Mouse (Mus musculus) frontal cortex, postnatal 36 days (tissue): ENCODE results near the gene Fads3.

Experiments
- DNase-seq, 2 experiments: peaks; one replicate each; pipeline ENCODE4 v3.0.0; 2022; ENCODE audit warnings: low spot score in 2 of 2

Fads3 gene

GRCm38 (mm10) chr19:10041388-10042148 is at the start of gene Fads3:
Gene Fads3 (plus strand): TSS chr19:10041569.
- peak; percentile 67 to 77 for DNase-seq

- no peak for DNase-seq
Measured at GRCm38 (mm10) chr19:9992011-9992958, 49.1 kb upstream of the Fads3 start.

GRCm38 (mm10) chr19:9993036-9993656 is 48.2 kb upstream of the Fads3 start:
- DNase-seq, result peak; percentile 70 to 74

- DNase-seq, result no peak
Measured at GRCm38 (mm10) chr19:9997204-9998062, 43.9 kb upstream of the Fads3 start.

DNA sequence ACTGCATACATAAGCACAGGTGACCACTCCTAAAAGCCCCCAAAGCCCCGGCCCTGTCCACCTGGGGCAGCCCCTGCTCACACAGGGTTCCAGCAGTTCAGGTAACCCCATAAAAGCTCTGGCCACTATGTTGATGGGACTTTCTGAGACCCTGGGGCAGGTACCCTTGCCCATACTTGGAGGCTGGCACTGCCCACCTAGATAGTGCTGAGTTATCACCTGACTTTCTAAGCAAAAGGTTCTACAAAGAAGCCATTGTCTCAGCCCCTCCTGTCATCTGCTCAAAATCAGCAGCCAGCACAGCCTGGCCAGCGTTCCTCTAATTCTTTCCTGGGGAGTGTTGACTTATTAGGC is 43.3 kb upstream of the Fads3 start:
- no peak for DNase-seq

GRCm38 (mm10) chr19:9998736-9999486 is 42.5 kb upstream of the Fads3 start:
- no peak for DNase-seq

DNA sequence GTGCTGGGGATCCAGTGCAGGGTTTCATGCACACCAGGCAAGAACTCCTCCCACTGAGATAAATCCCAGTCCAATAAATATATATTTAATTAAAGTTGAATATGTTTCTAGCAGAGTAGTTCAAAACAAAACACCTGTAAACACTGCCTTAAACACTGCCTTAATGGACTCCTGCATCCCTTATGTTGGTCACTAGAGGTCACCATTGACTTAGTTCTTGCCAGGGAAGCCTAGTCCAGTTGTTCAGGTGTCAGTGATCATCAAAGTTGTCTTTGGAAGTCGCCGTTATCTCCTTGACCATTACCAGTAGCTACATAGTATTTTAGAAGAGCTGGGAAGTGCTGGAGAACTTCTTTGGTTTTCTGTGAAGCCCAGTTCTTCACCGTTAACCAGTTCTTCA is 41.0 kb upstream of the Fads3 start:
- peak in 1 of 2 experiments; percentile 54 for DNase-seq

GRCm38 (mm10) chr19:10001206-10001969 is 40.0 kb upstream of the Fads3 start, which contains the start of the genes Best1 and Rab3il1:
Gene Best1 (minus strand): TSS chr19:10001633.
Gene Rab3il1 (plus strand): TSS chr19:10001669.
- DNase-seq, result no peak

DNA sequence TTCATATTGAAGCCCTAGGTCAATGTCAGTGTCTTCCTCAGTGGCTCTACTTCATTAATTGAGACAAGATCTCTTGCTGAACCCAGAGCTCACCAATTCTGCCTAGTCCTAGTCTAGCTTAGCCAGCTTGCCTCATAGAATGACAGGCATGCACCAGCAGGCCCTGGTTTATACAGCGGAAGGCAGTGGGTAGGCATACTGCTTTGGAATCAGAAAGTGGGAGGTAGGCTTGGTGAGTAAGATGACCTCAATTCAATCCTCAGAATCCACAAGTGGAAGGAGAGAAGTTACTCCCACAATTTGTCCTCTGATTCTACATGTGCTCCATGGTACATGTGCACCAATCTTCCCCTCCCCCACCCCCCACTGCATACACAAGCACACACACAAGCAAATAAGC is 37.7 kb upstream of the Fads3 start:
- no peak for DNase-seq

DNA sequence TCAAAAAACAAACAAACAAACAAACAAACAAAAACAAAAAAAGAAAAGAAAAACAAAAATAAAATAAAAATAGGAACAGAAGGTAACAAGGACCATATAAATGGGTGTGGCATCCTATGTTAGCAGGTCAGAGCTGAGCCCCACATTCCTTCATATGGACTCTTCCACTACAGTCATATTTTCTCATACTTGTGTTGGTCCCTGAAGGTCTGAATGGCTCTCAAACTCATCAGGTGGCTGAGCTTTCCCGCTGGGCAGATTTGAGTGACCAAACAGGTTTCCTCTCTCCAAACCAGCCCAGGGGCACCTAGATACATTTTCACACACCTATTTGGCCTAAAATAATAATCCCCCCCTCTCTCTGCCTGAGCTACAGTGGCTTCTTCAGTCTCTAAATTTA is 30.0 kb upstream of the Fads3 start:
- no peak for DNase-seq

DNA sequence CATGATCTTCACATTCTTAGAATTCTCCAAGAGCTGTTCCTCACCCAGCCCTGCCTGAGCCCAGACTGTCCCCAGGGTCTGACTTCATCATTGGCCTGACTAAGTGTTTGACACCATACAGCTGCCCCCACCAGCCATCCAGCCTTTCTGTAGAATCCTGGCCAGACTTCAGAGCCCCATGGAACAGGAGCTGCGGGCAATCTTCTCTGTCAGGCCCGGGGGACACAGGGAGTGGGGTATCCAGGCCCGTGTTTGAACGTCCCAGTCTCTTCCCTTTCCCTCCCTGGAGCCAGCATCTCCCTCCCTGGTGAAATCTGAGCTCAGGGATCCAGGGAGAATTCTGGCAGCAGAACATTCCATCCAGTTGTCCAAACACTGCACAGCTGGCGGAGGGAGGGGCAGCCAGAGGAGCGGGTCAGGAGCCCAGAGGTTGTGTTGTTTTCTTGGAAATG is 28.5 kb upstream of the Fads3 start:
- no peak for DNase-seq

DNA sequence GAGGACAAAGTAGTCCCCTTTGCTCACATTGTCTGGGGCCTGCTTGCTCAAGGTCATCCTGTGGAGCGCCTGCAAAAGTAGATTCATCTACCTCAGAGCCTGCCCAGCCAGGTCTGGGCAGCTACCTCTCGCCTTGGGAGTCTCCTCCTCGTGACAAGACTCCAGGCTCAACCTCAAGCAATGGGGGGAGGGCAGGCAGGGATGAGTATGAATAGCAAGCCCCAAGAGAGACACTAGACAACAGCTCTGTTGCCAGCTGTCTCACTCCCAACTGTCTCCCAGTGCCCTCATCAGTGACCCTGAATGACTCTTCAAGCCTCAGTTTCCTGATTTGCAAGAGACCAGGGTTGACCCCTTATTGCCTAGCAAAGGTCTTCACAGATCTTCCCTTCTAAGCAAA is 28.0 kb upstream of the Fads3 start:
- no peak for DNase-seq

DNA sequence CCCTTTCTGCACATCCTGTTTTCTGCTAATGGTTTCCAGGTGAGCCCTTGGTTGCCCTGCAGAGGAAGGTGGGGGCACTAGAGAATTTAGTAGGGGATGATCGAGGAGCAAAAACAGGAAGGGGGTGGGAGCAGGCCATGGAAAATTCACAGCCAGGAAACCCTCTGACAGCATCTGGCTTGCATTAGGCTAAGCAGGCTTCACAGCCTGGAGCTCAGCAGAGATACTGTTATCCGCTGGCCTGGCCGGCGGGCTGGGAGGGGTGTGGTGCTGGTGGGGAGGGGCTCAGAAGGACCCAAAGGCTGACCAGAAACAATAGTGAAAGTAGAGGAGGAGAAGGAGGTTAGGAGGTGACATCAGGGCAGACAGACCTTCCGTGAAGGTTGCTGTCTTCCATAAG is 27.5 kb upstream of the Fads3 start:
- no peak for DNase-seq

- DNase-seq, result no peak
Measured at GRCm38 (mm10) chr19:10014824-10015223, 26.5 kb upstream of the Fads3 start.

DNA sequence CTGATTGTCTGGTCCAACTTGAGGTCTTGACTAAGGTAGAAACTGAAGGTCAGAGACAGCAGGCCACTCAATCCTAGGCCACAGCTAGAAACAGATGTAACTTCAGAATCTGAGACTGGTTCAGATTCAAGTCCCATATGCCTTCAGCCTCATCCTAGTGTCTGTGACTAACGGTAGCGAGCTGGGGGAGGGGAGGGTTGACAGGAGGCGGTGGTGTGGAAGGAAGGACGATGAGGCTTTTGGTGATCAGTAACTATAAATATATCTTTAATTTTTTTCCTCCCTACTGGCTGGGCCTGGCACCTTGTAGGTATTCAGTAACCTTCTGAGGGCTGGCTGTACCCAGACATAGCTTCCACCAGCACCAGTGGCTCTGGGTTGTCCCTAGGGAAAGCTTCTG is 25.9 kb upstream of the Fads3 start:
- no peak for DNase-seq

DNA sequence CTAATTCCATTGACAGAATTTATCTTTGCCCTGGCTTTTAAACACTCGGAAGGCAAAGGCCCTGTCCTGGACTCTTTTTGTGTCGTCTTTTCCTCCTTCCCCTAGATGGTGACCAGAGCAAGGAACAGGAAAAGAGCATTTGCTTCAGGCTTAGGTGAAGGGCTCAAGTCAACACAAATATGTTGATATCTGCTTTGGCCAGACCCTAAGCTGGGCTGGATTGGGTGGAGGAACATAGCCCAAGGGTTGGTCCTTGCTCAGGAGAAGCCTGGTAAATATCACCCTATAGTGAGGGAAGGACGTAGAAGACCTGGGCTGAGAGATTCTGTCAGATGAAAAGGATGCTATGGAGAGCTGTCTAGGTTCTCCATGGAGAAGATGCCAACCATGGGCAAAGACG is 25.2 kb upstream of the Fads3 start:
- DNase-seq, result no peak

DNA sequence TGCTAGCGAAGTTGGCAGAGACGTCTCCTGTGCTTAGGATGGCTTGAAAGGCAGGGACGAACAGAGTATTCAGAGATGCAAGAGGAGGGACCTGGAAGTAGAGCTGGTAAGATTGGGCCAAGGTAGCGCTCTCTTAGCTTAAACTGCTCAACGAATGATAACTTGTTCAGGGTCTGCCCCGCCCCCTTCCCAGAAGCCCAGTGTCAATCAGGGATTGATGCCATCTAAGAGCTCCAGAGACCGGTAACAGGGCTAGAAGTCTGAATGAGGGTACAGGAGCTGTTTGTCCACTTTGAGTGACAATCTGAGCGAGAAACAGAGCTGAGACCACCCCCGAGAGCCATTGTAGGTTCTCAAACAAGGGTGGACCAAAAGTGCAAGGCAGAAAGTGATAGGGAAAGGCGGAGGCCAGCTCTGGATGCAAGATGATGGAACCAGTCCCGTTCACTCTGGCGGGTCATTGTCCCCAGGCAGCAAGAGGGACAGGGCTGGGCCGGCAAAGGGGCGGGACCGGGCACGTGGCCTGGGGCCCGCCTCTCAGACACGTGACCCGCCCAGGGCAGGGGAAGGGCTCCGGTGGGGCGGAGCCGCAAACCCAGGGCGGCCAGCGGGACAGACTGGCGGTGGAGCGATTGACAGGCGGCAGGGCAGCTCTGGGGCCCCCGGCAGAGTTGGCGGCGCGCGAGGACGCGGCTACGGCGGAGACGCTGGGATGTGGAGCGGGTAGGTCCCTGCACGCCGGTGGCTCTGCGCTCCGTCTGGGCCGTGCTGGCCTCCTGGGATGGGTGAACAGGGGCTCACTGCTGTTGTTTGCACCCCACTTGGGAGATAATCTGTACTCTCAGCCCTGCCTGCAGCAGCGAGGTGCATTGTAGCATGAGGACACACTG is 23.5 kb upstream of the Fads3 start:
- DNase-seq, result peak; percentile 74 to 76

DNA sequence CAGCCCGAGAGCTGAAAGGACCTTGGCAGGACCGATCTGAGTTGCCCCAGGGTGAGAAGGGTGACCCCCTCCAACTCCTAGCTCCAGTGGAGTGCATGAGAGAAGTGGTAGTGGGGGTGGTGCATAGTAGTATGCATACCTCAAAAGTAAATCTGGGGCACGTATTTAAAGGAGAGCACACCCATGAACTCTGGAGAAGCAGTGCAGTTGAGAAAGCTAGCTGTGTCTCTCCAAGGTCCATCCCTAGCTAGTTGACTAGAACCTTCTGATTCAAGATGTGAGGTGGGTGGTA is 22.9 kb upstream of the Fads3 start:
- DNase-seq, result no peak

- DNase-seq, result no peak
Measured at GRCm38 (mm10) chr19:10019214-10019760, 22.1 kb upstream of the Fads3 start.
